Mouse (Mus musculus): ENCODE data around the gene Zdhhc3.

DNA sequence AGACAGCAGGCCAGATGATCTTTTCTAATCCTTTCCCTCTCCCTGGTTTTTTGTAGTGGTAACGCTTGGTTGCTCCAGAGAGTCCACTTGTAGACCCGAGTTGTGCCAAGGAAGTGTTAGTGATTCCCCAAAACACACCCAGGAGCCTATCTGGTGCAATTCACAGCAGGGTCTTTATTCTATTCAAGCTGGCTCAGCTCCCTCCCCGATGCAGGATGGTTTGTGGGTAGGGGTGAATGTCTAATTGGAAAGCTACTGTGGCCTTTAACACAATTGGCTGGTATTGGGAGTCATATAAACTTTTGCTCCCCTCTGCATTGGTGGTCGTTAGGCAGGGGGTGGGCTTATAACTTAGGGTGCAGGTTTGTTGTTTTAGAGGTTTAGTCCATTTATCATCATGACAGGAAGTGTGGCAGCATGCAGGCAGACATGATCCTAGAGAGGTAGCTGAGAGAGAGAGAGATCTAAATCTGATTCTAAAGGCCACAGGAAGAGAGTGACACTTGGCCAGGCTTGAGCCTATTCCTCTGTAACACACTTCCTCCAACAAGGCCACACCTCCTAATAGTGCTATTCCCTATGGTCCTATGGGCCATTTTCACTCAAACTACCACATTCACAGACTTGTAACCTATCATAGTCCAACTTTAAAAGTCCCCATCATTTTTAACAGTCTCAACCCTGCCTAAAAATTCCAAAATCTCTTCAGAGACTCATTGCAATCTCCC is 27.0 kb upstream of the Zdhhc3 start:
- TF ChIP-seq POLR2A (IDR thresholded peaks at IDR 0.05; ENCODE audit: control insufficient read depth, low read depth, low read length), result no peak
- TF ChIP-seq CTCF (IDR thresholded peaks at IDR 0.05; ENCODE audit: control insufficient read depth, insufficient read depth, insufficient replicate concordance, low read depth, low read length), result no peak

Data from testis, adult 2 months (tissue).